Mouse (Mus musculus) olfactory bulb, adult 2 months (tissue): ENCODE results near the gene Pmf1. TPM values are rescaled to one million over a fixed set of nuclear protein-coding genes. Genes with fewer than 3 reads are reported as not detected.
"Not testable (repeated sequence)": the region's sequence is repeated elsewhere in the genome, so short reads cannot be mapped to it uniquely, and the experiment has no call there.

ENCODE experiments used
- H3K27ac ChIP-seq: fragments of 200-500 bp; 2 replicates; pipeline ENCODE4 v1.5.1; 2012; ENCODE audit warnings: low read depth, low read length; ENCODE audit not compliant: insufficient read depth
- H3K4me1 ChIP-seq: fragments of 200-500 bp; 2 replicates; pipeline ENCODE4 v1.6.1; 2012; ENCODE audit warnings: low read length; ENCODE audit not compliant: control insufficient read depth, insufficient read depth
- H3K4me3 ChIP-seq: fragments of 200-500 bp; 2 replicates; pipeline ENCODE4 v1.5.1; 2012; ENCODE audit warnings: mild to moderate bottlenecking, low read depth, low read length, moderate library complexity; ENCODE audit not compliant: insufficient read depth
- CTCF ChIP-seq: fragments of 200-500 bp; IDR thresholded peaks from 2 replicates; pipeline ENCODE4 v1.5.1; 2012; ENCODE audit warnings: low read depth, mild to moderate bottlenecking, low read length, moderate library complexity; ENCODE audit not compliant: insufficient read depth
- POLR2A ChIP-seq: fragments of 200-500 bp; IDR thresholded peaks from 2 replicates; pipeline ENCODE4 v1.6.1; 2012; ENCODE audit warnings: mild to moderate bottlenecking, low read depth, low read length, moderate library complexity; ENCODE audit not compliant: insufficient read depth
- WGBS: fragments of 180-500 bp; shearing (Covaris S2); methylation state at CpG from one replicate; pipeline ENCODE4 v1.1.7; 2018; 5-methylcytosine and 5-hydroxymethylcytosine counted together
- polyA plus RNA-seq: library from polyadenylated mRNA; stranded (reverse); fragments of >200 nt; gene quantifications from 2 replicates; pipeline ENCODE4 v1.2.4, GENCODE M21; 2012; ENCODE audit warnings: low replicate concordance; ENCODE audit not compliant: missing spikeins, insufficient read depth, insufficient read length

The Pmf1 gene
- polyA plus RNA-seq, 1 experiment: not detected

GRCm38 (mm10) chr3:88375750-88376626 is 34.1 kb downstream of the Pmf1 start:
- Histone ChIP-seq H3K27ac (peak overlapping the region; percentile 20; the same call in 1 of the 2 replicates), H3K4me3 (peak overlapping the region; percentile 11; the same call in 1 of the 2 replicates), H3K4me1 (peaks cover 18% of the 10 kb centered on the region)
- 13% methylated on average over 19 of the region's 19 CpGs for WGBS
- 0 out of 2 replicates have a peak, but pooled peaks have one; percentile 35 for TF ChIP-seq POLR2A

GRCm38 (mm10) chr3:88372643-88373042 is 37.5 kb downstream of the Pmf1 start, which contains the start of gene Bglap3:
Gene Bglap3, minus strand, starts transcription at chr3:88372743.
- H3K27ac ChIP-seq, H3K4me3 ChIP-seq: not testable (repeated sequence)
- H3K4me1 ChIP-seq: peaks cover 20% of the 10 kb centered on the region
- WGBS: 92% methylated on average over 9 of the region's 9 CpGs

GRCm38 (mm10) chr3:88368511-88368910 is 41.6 kb downstream of the Pmf1 start:
- not testable (repeated sequence) for H3K27ac ChIP-seq, H3K4me3 ChIP-seq
- H3K4me1 ChIP-seq: peaks cover 28% of the 10 kb centered on the region
- WGBS: 82% methylated on average over 7 of the region's 7 CpGs

- peaks cover 28% of the 10 kb centered on the region for H3K4me1 ChIP-seq
- H3K4me3 ChIP-seq, H3K27ac ChIP-seq: not testable (repeated sequence)
- WGBS: 64% methylated on average over 5 of the region's 7 CpGs
Measured at GRCm38 (mm10) chr3:88367517-88367916, 42.6 kb downstream of the Pmf1 start.

GRCm38 (mm10) chr3:88366830-88367428 is 43.2 kb downstream of the Pmf1 start:
- H3K27ac ChIP-seq: peak overlapping the region; percentile 59; the same call in 1 of the 2 replicates
- WGBS: 3% methylated on average over 22 of the region's 22 CpGs
- peak overlapping the region; percentile 53 for H3K4me3 ChIP-seq

GRCm38 (mm10) chr3:88365705-88366361 is 44.3 kb downstream of the Pmf1 start:
- peaks cover 28% of the 10 kb centered on the region for H3K4me1 ChIP-seq
- WGBS: 53% methylated on average over 34 of the region's 34 CpGs
- peak overlapping the region; percentile 9; the same call in 1 of the 2 replicates for H3K4me3 ChIP-seq
- TF ChIP-seq CTCF (no peak), POLR2A (no peak)
- H3K27ac ChIP-seq: no peak overlapping the region

More at GRCm38 (mm10) chr3:88366830-88367428, 43.2 kb downstream of the Pmf1 start:
- H3K4me1 ChIP-seq: peaks cover 28% of the 10 kb centered on the region

GRCm38 (mm10) chr3:88364337-88364736 is 45.8 kb downstream of the Pmf1 start, which contains the start of gene Paqr6:
Gene Paqr6, plus strand, starts transcription at chr3:88364584.
- H3K4me1 ChIP-seq: peaks cover 28% of the 10 kb centered on the region
- TF ChIP-seq CTCF: no peak
- no peak for TF ChIP-seq POLR2A
- H3K4me3 ChIP-seq: peak within 1 kb of the TSS; percentile 3; the same call in 1 of the 2 replicates
- 18% methylated on average over 16 of the region's 16 CpGs for WGBS
- peak within 1 kb of the TSS; percentile 38 for H3K27ac ChIP-seq

GRCm38 (mm10) chr3:88363700-88364099 is 46.4 kb downstream of the Pmf1 start:
- H3K4me1 ChIP-seq: peaks cover 28% of the 10 kb centered on the region
- 43% methylated on average over 4 of the region's 4 CpGs for WGBS
- TF ChIP-seq POLR2A: no peak
- no peak for TF ChIP-seq CTCF
- H3K27ac ChIP-seq: peak overlapping the region; percentile 38; the same call in 1 of the 2 replicates
- no peak overlapping the region for H3K4me3 ChIP-seq

- Histone ChIP-seq H3K4me1 (peaks cover 19% of the 10 kb centered on the region), H3K4me3 (no peak overlapping the region), H3K27ac (peak overlapping the region; percentile 38; the same call in 1 of the 2 replicates)
- no peak for TF ChIP-seq POLR2A
- no peak for TF ChIP-seq CTCF
- WGBS: 38% methylated on average over 2 of the region's 2 CpGs
Measured at GRCm38 (mm10) chr3:88361612-88362313, 48.4 kb downstream of the Pmf1 start.
